Mouse (Mus musculus) kidney, adult 2 months (tissue): ENCODE results near the gene Wscd1.
"Not testable (repeated sequence)": the region's sequence is repeated elsewhere in the genome, so short reads cannot be mapped to it uniquely, and the experiment has no call there.

ENCODE experiments used
- CTCF ChIP-seq: fragments of 200-500 bp; conservative IDR thresholded peaks from 2 replicates; pipeline ENCODE4 v1.5.1; 2011; ENCODE audit warnings: low read depth, mild to moderate bottlenecking, control low read depth, low read length, moderate library complexity, mixed read lengths; ENCODE audit not compliant: insufficient read depth, insufficient read length
- POLR2A ChIP-seq: fragments of 200-500 bp; IDR thresholded peaks from one replicate; pipeline ENCODE4 v1.6.1; 2011; ENCODE audit warnings: low read depth, low read length, control low read depth

DNA sequence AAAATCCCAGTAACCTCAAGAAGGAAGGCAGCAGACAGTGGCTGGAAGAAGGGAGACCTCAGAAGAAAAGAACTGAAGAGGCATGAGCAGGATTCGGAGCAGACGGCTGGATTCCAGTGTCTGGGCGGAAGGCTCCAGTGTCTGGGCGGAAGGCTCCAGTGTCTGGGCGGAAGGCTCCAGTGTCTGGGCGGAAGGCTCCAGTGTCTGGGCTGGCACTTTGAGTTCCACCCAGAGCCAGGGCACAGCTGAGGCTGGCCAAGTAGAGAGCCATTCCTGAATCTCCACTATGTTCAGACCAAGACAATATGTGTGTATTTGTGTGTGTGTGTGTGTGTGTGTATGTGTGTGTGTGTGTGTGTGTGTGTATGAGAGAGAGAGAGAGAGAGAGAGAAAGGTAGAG lies 71.8 kb downstream of the Wscd1 start:
- TF ChIP-seq CTCF, POLR2A: not testable (repeated sequence)
